Mouse (Mus musculus) stomach, embryonic 14.5 days (tissue): ENCODE results near the gene Camta2. TPM values are rescaled to one million over a fixed set of nuclear protein-coding genes. Genes with fewer than 3 reads are reported as not detected.

ENCODE experiments used
- ATAC-seq: fragments of 200-750 bp; cut with Nextera tagmentation; 2 replicates; pipeline ENCODE4 v1.8.0; 2017; ENCODE audit warnings: low read depth, moderate TSS enrichment; ENCODE audit not compliant: insufficient number of reproducible peaks, insufficient read depth, low FRiP score
- H3K27ac ChIP-seq: fragments of 300-500 bp; sonication (generic); 2 replicates; pipeline ENCODE4 v1.5.1; 2014; ENCODE audit warnings: mild to moderate bottlenecking, low read length, moderate library complexity, mixed read lengths
- H3K27me3 ChIP-seq: fragments of 300-500 bp; sonication (generic); 2 replicates; pipeline ENCODE4 v1.6.1; 2014; ENCODE audit warnings: low read length, control low read depth, mixed read lengths; ENCODE audit not compliant: control insufficient read depth, insufficient read depth
- H3K36me3 ChIP-seq: fragments of 300-500 bp; sonication (generic); 2 replicates; pipeline ENCODE4 v1.6.1; 2014; ENCODE audit warnings: mild to moderate bottlenecking, control low read depth, low read length, moderate library complexity, mixed read lengths; ENCODE audit not compliant: control insufficient read depth, insufficient read depth
- H3K4me1 ChIP-seq: fragments of 300-500 bp; sonication (generic); 2 replicates; pipeline ENCODE4 v1.6.1; 2014; ENCODE audit warnings: low read length, control low read depth, mixed read lengths; ENCODE audit not compliant: control insufficient read depth, insufficient read depth
- H3K4me2 ChIP-seq: fragments of 300-500 bp; sonication (generic); replicated peaks from 2 replicates; pipeline ENCODE4 v1.6.1; 2014; ENCODE audit warnings: low read depth, low read length, control low read depth
- H3K4me3 ChIP-seq: fragments of 300-500 bp; sonication (generic); 2 replicates; pipeline ENCODE4 v1.5.1; 2014; ENCODE audit warnings: low read depth, low read length, control low read depth
- H3K9ac ChIP-seq: fragments of 300-500 bp; sonication (generic); replicated peaks from 2 replicates; pipeline ENCODE4 v1.6.1; 2014; ENCODE audit warnings: low read depth, mild to moderate bottlenecking, control low read depth, low read length, moderate library complexity, mixed read lengths
- H3K9me3 ChIP-seq: fragments of 300-500 bp; sonication (generic); 2 replicates; pipeline ENCODE4 v1.6.1; 2016; ENCODE audit warnings: low read depth, low read length, control low read depth; ENCODE audit not compliant: control insufficient read depth
- WGBS: fragments of 180-500 bp; shearing (Covaris S2); extraction: QIAGEN DNeasy Blood & Tissue Kit; methylation state at CpG from one replicate; pipeline ENCODE4 v1.1.7; 2014; 5-methylcytosine and 5-hydroxymethylcytosine counted together
- polyA plus RNA-seq: library from polyadenylated mRNA; unstranded; fragments of >200 nt; fragmentation: Nextera tagmentation; extraction: Ambion mirVana; gene quantifications from 2 replicates; pipeline ENCODE4 v1.2.1, GENCODE M21; 2014

Gene Camta2
- polyA plus RNA-seq, 1 experiment from 2014 or later, result 19.2 TPM

GRCm38 (mm10) chr11:70686901-70687566, 871 bp downstream of the Camta2 start:
- no peaks in the 10 kb centered on the region for H3K27me3 ChIP-seq
- ATAC-seq, result peak; percentile 77
- peaks cover 12% of the 10 kb centered on the region for H3K36me3 ChIP-seq
- 1% methylated on average over 16 of the region's 16 CpGs for WGBS
- no peaks in the 10 kb centered on the region for H3K9me3 ChIP-seq
- peak overlapping the region; percentile 74 for H3K9ac ChIP-seq
- H3K4me2 ChIP-seq, result peak overlapping the region; percentile 87
- H3K4me1 ChIP-seq, result peaks cover 13% of the 10 kb centered on the region
- H3K27ac ChIP-seq, result peak overlapping the region; percentile 90
- peak overlapping the region; percentile 85 for H3K4me3 ChIP-seq

- H3K36me3 ChIP-seq, result peaks cover 29% of the 10 kb centered on the region
- H3K27me3 ChIP-seq, result no peaks in the 10 kb centered on the region
- no peak for ATAC-seq
- H3K9me3 ChIP-seq, result no peaks in the 10 kb centered on the region
- H3K4me2 ChIP-seq, result no peak overlapping the region
- H3K4me1 ChIP-seq, result peaks cover 11% of the 10 kb centered on the region
- H3K9ac ChIP-seq, result no peak overlapping the region
- H3K4me3 ChIP-seq, result no peak overlapping the region
- H3K27ac ChIP-seq, result no peak overlapping the region
- 79% methylated on average over 5 of the region's 5 CpGs for WGBS
Observed at GRCm38 (mm10) chr11:70683640-70684039, 4.3 kb downstream of the Camta2 start.

- no peak overlapping the region for H3K4me2 ChIP-seq
- WGBS, result 17% methylated on average over 11 of the region's 11 CpGs
- H3K4me1 ChIP-seq, result peaks cover 6% of the 10 kb centered on the region
- no peak overlapping the region for H3K4me3 ChIP-seq
- peak; percentile 71; the same call in 1 of the 2 replicates for ATAC-seq
- no peak overlapping the region for H3K9ac ChIP-seq
- H3K27me3 ChIP-seq, result no peaks in the 10 kb centered on the region
- no peaks in the 10 kb centered on the region for H3K9me3 ChIP-seq
- no peak overlapping the region; the same call in 1 of the 2 replicates for H3K27ac ChIP-seq
- H3K36me3 ChIP-seq, result peaks cover 33% of the 10 kb centered on the region
Observed at GRCm38 (mm10) chr11:70681897-70682581, 5.9 kb downstream of the Camta2 start.

GRCm38 (mm10) chr11:70681170-70681569, 6.7 kb downstream of the Camta2 start:
- H3K9ac ChIP-seq, result no peak overlapping the region
- H3K9me3 ChIP-seq, result no peaks in the 10 kb centered on the region
- no peaks in the 10 kb centered on the region for H3K27me3 ChIP-seq
- H3K4me1 ChIP-seq, result peaks cover 6% of the 10 kb centered on the region
- H3K4me3 ChIP-seq, result no peak overlapping the region
- 62% methylated on average over 12 of the region's 12 CpGs for WGBS
- peaks cover 37% of the 10 kb centered on the region for H3K36me3 ChIP-seq
- no peak for ATAC-seq
- H3K4me2 ChIP-seq, result no peak overlapping the region
- H3K27ac ChIP-seq, result no peak overlapping the region

DNA sequence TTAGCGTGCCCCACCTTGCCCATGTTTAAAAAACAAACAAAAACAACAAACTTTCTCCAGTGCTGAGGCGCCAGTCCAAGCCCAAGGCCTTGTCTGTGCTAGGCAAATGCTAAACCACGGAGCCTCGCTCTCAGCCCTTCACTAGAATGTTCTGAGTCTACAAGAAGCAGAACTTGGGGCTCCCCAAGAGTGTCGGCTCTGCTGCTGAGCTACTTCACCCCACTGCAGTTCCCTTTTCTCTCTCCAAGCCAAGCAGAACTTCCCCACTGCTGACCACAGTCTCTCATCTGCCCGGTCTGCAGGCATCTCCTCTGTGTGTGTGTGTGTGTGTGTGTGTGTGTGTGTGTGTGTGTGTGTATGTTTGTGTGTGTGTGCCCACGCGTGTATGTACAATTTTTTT, 8.0 kb downstream of the Camta2 start:
- H3K36me3 ChIP-seq, result peaks cover 47% of the 10 kb centered on the region
- H3K4me3 ChIP-seq, result no peak overlapping the region
- no peak overlapping the region for H3K9ac ChIP-seq
- H3K4me2 ChIP-seq, result no peak overlapping the region
- H3K4me1 ChIP-seq, result peaks cover 6% of the 10 kb centered on the region
- ATAC-seq, result no peak
- no peaks in the 10 kb centered on the region for H3K9me3 ChIP-seq
- H3K27ac ChIP-seq, result no peak overlapping the region
- WGBS, result 90% methylated on average over 8 of the region's 8 CpGs
- H3K27me3 ChIP-seq, result no peaks in the 10 kb centered on the region

DNA sequence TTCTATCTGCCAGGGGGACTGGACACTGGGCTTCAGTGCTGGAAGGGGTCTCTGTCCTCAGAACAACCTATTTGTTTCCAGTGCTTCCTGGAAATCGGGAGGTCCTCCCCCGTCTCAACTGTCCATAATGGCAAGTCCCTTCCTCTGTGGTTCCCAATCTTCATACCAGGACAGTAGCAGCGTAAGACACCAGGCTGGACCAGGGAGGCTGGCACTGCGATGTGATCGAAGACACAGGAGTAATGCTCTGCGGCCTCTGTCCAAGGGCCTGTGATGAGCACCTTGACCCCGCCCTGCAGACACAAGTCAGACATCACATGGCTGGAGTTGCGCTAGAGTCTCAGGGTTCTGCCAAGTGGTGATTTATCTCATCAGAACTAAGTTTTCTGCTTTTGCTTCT, 8.5 kb downstream of the Camta2 start:
- Histone ChIP-seq H3K4me1 (peaks cover 6% of the 10 kb centered on the region), H3K9ac (no peak overlapping the region), H3K4me3 (no peak overlapping the region), H3K36me3 (peaks cover 44% of the 10 kb centered on the region), H3K4me2 (no peak overlapping the region), H3K27me3 (no peaks in the 10 kb centered on the region), H3K9me3 (no peaks in the 10 kb centered on the region), H3K27ac (no peak overlapping the region)
- WGBS, result 91% methylated on average over 8 of the region's 8 CpGs
- ATAC-seq, result no peak

DNA sequence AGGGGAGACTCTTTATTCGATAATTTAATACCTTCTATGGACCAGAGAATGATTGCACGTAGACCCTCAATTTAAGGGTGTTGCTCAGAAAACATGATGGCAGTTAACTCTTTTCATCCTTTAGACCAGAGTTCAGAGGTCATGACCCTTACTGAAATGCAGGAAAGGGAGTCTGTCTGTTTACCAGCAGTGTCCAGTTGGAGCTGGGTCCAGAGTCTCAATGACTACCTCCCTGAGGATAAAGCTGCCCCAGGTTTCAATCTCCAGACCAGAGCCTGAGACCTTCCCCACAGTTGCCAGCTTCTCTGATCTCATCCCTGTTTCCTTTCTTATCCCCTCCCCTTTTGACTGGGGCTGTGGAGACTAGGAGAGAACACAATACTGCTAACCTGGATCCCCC, 9.3 kb downstream of the Camta2 start:
- Histone ChIP-seq H3K9me3 (no peaks in the 10 kb centered on the region), H3K36me3 (peaks cover 44% of the 10 kb centered on the region), H3K4me2 (no peak overlapping the region), H3K27ac (no peak overlapping the region), H3K9ac (no peak overlapping the region), H3K4me1 (peaks cover 6% of the 10 kb centered on the region), H3K27me3 (no peaks in the 10 kb centered on the region), H3K4me3 (no peak overlapping the region)
- 82% methylated on average over 2 of the region's 2 CpGs for WGBS
- ATAC-seq, result no peak

GRCm38 (mm10) chr11:70678092-70678491, 9.8 kb downstream of the Camta2 start:
- H3K9me3 ChIP-seq, result no peaks in the 10 kb centered on the region
- no peak overlapping the region for H3K9ac ChIP-seq
- WGBS, result 76% methylated on average over 9 of the region's 9 CpGs
- ATAC-seq, result no peak
- peaks cover 6% of the 10 kb centered on the region for H3K4me1 ChIP-seq
- peaks cover 44% of the 10 kb centered on the region for H3K36me3 ChIP-seq
- H3K27me3 ChIP-seq, result no peaks in the 10 kb centered on the region
- no peak overlapping the region for H3K4me2 ChIP-seq
- H3K4me3 ChIP-seq, result no peak overlapping the region
- no peak overlapping the region for H3K27ac ChIP-seq
